Mouse (Mus musculus): Measurements from ENCODE around the gene Cnp.

GRCm38 (mm10) chr11:100634530-100634929, 59.8 kb downstream of the Cnp start:
- TF ChIP-seq CTCF (IDR thresholded peaks at IDR 0.05; ENCODE audit: insufficient read depth, low read length) (no peak), POLR2A (IDR thresholded peaks at IDR 0.05; ENCODE audit: borderline replicate concordance, extremely low read depth, low read depth, low read length) (no peak)
